Mouse (Mus musculus) c-Kit-negative CD71-positive TER-119-positive erythroid progenitor cells, embryonic 14.5 days (primary cell): ENCODE measurements at regions not wholly inside any gene's neighbourhood (a gene's known extent, or its start where the extent isn't known, plus 50 kb on each side); places are given as distances from the start of the nearest gene placed in this dataset.

Experiments
- DNase-seq: peaks from one replicate; pipeline ENCODE4 v3.0.0-alpha.2; 2013; ENCODE audit warnings: low read depth, low spot score

DNA sequence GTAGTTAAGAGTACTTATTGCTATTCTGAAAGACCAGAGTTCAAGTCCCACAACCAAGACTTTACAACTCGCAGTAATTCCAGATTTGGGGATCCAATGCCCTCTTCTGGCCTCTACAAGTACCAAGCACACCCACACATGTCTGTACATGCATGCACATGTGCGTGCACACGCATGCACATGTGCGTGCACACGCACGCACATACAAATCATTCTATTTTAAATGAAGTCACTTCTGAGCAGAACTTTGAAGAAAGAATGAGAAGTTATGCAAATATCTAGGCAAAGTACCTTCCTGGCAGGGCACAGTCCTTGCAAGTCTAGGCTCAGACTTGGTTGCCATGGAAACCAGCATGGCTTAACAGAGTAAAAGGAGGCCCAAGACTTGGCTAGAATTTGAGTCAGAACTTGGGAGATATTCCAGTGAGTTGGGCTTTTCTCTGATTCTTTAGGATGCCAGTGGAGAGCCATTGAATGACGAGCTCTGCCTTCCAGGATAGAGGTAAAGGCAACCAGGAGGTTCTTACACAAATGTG is 265.4 kb upstream of the Atp2b1 start:
- no peak for DNase-seq

DNA sequence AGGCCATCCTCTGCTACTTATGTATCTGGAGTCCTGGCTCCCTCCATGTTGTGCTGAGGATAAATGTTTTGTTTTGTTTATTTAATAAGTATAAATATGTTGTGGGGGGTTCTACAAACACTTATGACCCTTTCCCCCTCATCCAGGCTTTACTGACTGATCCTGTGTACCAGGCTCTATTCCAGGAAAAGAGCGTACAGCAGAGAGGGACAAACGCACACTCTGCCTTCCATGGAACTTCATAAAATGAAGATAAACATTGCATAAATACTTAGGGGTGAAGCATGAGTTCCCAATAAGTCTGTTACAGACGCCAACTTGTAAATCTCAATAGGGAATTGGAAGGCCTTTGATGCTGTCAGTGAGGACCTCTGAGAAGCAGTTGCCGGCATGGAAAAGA is 263.7 kb upstream of the Atp2b1 start:
- no peak for DNase-seq

DNA sequence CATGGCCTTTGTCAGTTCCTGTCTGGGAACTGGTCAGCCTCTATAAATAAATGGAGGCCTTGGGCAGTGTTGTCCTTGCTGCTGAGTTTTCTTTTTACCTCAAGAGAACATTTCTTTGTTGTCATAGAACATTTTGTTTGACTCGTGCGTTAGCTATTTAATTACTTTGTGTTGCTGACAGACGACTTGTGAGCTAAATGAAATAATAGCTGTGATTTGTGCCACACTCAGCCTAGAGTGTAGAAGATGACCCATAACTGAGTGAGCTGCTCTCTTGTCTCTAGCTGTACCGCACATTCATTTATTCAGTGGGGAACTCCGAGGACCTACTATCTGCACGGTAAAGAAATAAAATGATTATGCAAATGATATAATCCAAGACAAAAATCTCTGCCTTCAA is 263.1 kb upstream of the Atp2b1 start:
- no peak for DNase-seq

- DNase-seq, result no peak
Measured at GRCm38 (mm10) chr10:98651599-98651998, 262.6 kb upstream of the Atp2b1 start.

DNA sequence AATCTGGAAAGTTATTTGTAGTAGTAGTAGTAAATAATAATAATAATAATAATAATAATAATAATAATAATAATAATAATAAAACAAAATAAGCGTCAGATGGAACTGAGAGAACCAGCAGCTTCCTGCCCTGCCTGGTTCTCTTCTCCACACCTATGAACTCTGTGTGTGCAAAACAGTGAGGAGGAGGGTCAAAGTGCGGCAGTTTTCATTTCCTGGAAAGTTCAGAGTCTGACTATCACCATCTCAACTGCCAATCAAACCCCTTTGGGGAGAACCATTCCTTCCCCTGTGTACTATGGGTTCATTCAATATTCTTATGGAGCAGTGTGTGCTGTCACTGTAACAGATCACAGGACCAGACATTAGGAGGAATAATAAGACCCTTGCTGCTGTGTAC is 262.1 kb upstream of the Atp2b1 start:
- DNase-seq, result no peak

- DNase-seq, result no peak
Measured at GRCm38 (mm10) chr10:98660747-98661146, 253.5 kb upstream of the Atp2b1 start.

- DNase-seq, result no peak
Measured at GRCm38 (mm10) chr10:98665936-98666505, 248.2 kb upstream of the Atp2b1 start.

DNA sequence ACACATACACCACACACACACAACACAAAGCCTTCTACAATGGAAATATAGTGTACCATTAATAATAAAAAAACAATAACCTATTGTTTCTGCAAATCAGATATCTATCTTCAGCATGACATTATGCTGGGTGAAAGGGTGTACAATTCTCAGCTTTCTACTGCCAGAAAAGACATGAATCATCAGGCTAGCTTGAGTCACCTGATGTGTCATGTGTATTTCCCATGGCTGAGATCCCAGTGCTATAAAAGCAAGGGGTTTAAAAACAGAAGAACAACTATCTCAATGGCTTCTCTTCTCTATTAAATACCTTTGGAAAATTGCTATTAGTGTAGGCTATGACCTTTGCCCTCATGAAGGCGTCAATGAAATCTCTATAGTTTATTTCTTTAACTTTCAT is 246.5 kb upstream of the Atp2b1 start:
- DNase-seq, result no peak

- no peak for DNase-seq
Measured at GRCm38 (mm10) chr10:98674131-98674530, 240.1 kb upstream of the Atp2b1 start.

DNA sequence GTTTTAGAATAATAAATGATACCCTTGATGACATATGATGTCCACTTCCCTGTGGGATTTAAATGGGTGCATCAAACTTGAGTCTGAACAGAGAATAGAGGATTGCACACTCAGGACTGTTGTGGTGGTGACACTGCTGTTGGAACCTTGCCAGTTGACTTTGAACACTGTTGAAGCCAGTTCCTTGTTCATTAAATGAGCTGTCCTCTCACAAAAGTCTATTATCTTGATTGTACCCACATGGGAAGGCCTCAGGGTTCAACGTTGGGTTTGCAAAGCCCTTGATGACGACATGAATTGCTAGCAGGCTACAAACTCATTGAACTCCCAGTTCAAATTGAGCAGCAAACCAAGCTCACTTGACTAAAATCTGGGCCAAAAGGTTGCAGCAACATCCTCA is 237.3 kb upstream of the Atp2b1 start:
- no peak for DNase-seq

GRCm38 (mm10) chr10:98678234-98678633 is 236.0 kb upstream of the Atp2b1 start:
- DNase-seq, result no peak

DNA sequence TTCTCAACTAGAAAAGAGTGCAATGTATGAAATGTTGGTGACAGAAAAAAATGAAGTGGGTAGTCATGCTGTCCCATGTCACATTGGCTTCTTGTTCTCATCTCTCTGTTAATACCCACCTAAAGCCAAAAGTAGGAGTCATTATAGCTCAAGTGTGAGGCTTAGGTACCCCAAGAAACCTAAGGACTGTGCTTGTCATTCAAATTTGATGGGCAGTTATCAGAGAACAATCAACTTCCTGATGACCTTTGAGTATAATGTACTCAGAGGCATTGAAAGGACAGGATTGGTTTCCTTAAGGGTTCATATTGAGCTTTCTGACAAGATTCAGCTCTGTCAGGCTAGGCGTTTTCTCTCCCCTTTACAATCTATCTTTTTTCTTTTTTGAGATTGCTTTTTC is 231.8 kb upstream of the Atp2b1 start:
- no peak for DNase-seq

GRCm38 (mm10) chr10:98684195-98684594 is 230.0 kb upstream of the Atp2b1 start:
- DNase-seq, result no peak

- DNase-seq, result no peak
Measured at GRCm38 (mm10) chr10:98684707-98685106, 229.5 kb upstream of the Atp2b1 start.

DNA sequence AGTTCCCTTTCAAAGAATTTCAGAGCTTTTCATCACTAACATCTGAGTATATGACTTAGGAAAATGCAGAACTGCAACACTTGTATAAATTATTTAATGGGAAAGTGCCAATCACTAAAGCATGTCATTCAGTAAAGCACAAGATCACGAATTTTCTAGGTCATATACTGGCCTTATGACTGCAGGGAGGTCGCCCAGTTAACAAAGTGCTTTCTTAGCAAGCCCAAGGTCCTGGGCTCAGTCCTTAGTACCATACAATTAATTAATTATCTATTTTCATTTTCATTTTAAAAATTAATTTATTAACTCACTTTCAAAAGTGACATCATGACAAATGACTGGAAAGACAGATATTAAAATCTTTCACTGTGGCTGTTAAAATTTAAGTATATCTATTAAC is 228.5 kb upstream of the Atp2b1 start:
- DNase-seq, result no peak

GRCm38 (mm10) chr10:98686370-98686769 is 227.8 kb upstream of the Atp2b1 start:
- no peak for DNase-seq

GRCm38 (mm10) chr10:98691816-98692215 is 222.4 kb upstream of the Atp2b1 start:
- no peak for DNase-seq

- no peak for DNase-seq
Measured at GRCm38 (mm10) chr10:98694690-98695370, 219.4 kb upstream of the Atp2b1 start.

DNA sequence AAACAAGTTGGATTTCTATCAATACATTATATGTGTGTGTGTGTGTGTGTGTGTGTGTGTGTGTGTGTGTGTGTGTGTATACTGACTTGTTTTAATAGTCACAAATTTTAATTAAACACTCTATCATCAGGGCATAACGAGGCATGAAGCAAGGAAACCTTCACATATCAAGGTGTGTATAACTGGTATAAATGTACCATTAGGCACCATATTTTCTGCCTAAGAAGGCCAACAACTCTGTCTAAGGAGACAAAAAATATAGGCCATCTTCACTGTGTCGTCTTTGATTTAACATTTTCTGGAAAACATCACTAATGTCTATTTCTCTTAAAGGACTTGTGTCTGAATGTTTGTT is 218.9 kb upstream of the Atp2b1 start:
- no peak for DNase-seq

GRCm38 (mm10) chr10:98697866-98698265 is 216.3 kb upstream of the Atp2b1 start:
- no peak for DNase-seq

DNA sequence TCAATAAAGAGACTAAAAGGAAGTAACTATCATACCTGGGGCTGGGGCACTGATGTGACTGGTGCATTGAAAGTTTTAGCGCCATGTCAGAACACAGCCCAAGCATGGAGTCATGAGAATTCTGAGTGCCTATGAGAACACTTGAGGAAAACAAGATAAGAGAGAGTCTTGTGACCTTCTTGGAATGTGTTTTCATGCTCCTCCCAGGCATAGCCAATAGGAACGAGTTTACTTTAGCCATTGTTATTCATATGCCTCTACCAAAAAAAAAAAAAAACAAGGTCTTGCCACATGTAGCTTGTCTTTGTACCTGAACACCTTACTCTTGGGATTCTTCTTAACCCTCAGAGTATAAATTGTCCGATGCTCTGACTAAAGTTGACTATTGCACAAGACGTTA is 214.6 kb upstream of the Atp2b1 start:
- DNase-seq, result no peak

- DNase-seq, result no peak
Measured at GRCm38 (mm10) chr10:98700407-98700806, 213.8 kb upstream of the Atp2b1 start.

- no peak for DNase-seq
Measured at GRCm38 (mm10) chr10:98701285-98701684, 212.9 kb upstream of the Atp2b1 start.
